Mouse (Mus musculus) stomach, postnatal 0 days (tissue): Measurements from ENCODE around the gene Erbb4. TPM values are rescaled to one million over a fixed set of nuclear protein-coding genes. Genes with fewer than 3 reads are reported as not detected.

ENCODE experiments used
- ATAC-seq: fragments of 200-750 bp; cut with Nextera tagmentation; 2 replicates; pipeline ENCODE4 v1.8.0; 2017; ENCODE audit not compliant: low FRiP score, low TSS enrichment
- DNase-seq: peaks from one replicate; pipeline ENCODE4 v3.0.0-alpha.2; 2016; ENCODE audit warnings: low spot score
- H3K27ac ChIP-seq: fragments of 300-500 bp; sonication (generic); replicated peaks from 2 replicates; pipeline ENCODE4 v1.5.1; 2014; ENCODE audit warnings: mild to moderate bottlenecking, control low read depth
- H3K27me3 ChIP-seq: fragments of 300-500 bp; sonication (generic); 2 replicates; pipeline ENCODE4 v1.6.1; 2014; ENCODE audit warnings: low read length; ENCODE audit not compliant: control insufficient read depth, insufficient read depth
- H3K36me3 ChIP-seq: fragments of 300-500 bp; sonication (generic); 2 replicates; pipeline ENCODE4 v1.6.1; 2014; ENCODE audit warnings: low read length, mixed read lengths; ENCODE audit not compliant: control insufficient read depth, insufficient read depth
- H3K4me1 ChIP-seq: fragments of 300-500 bp; sonication (generic); replicated peaks from 2 replicates; pipeline ENCODE4 v1.6.1; 2014; ENCODE audit warnings: antibody characterized with exemption; ENCODE audit not compliant: control insufficient read depth, insufficient read depth
- H3K4me2 ChIP-seq: fragments of 300-500 bp; sonication (generic); replicated peaks from 2 replicates; pipeline ENCODE4 v1.6.1; 2014; ENCODE audit warnings: low read depth, mild to moderate bottlenecking, control low read depth, moderate library complexity
- H3K4me3 ChIP-seq: fragments of 300-500 bp; sonication (generic); 2 replicates; pipeline ENCODE4 v1.5.1; 2014; ENCODE audit warnings: low read depth, low read length, control low read depth
- H3K9ac ChIP-seq: fragments of 300-500 bp; sonication (generic); 2 replicates; pipeline ENCODE4 v1.6.1; 2014; ENCODE audit warnings: mild to moderate bottlenecking, low read length, control low read depth, mixed read lengths
- H3K9me3 ChIP-seq: fragments of 300-500 bp; sonication (generic); 2 replicates; pipeline ENCODE4 v1.6.1; 2016; ENCODE audit warnings: low read length; ENCODE audit not compliant: control insufficient read depth
- CTCF ChIP-seq: IDR thresholded peaks from 2 replicates; pipeline ENCODE4 v1.5.1; 2016; ENCODE audit warnings: antibody characterized with exemption, low read depth, mild to moderate bottlenecking, moderate library complexity
- EP300 ChIP-seq: optimal IDR thresholded peaks from 2 replicates; pipeline ENCODE3; 2016; ENCODE audit warnings: antibody characterized with exemption
- WGBS: fragments of 180-500 bp; shearing (Covaris S2); extraction: QIAGEN DNeasy Blood & Tissue Kit; methylation state at CpG from one replicate; pipeline ENCODE4 v1.1.7; 2014; 5-methylcytosine and 5-hydroxymethylcytosine counted together
- polyA plus RNA-seq: library from polyadenylated mRNA; unstranded; fragments of >200 nt; fragmentation: Nextera tagmentation; extraction: Ambion mirVana; gene quantifications from 2 replicates; pipeline ENCODE4 v1.2.1, GENCODE M21; 2015

Erbb4 gene
- polyA plus RNA-seq, 1 experiment from 2014 or later = not detected

- Histone ChIP-seq H3K4me2 (no peak overlapping the region), H3K27me3 (no peaks in the 10 kb centered on the region), H3K36me3 (no peaks in the 10 kb centered on the region), H3K9me3 (no peaks in the 10 kb centered on the region), H3K4me3 (no peak overlapping the region), H3K27ac (no peak overlapping the region), H3K9ac (no peak overlapping the region), H3K4me1 (no peaks in the 10 kb centered on the region)
- DNase-seq = no peak
- WGBS = 88% methylated on average over 4 of the region's 4 CpGs
- no peak for TF ChIP-seq EP300
- TF ChIP-seq CTCF = no peak
- ATAC-seq = no peak
Observed at GRCm38 (mm10) chr1:69048918-69049317, 58.9 kb downstream of the Erbb4 start.

- H3K36me3 ChIP-seq = no peaks in the 10 kb centered on the region
- H3K27ac ChIP-seq = no peak overlapping the region
- H3K4me3 ChIP-seq = no peak overlapping the region
- H3K9ac ChIP-seq = no peak overlapping the region
- H3K9me3 ChIP-seq = no peaks in the 10 kb centered on the region
- DNase-seq = no peak
- TF ChIP-seq EP300 = no peak
- TF ChIP-seq CTCF = no peak
- no peak for ATAC-seq
- no peaks in the 10 kb centered on the region for H3K27me3 ChIP-seq
- 80% methylated on average over 11 of the region's 11 CpGs for WGBS
- no peaks in the 10 kb centered on the region for H3K4me1 ChIP-seq
- H3K4me2 ChIP-seq = no peak overlapping the region
Observed at GRCm38 (mm10) chr1:69046228-69046978, 61.5 kb downstream of the Erbb4 start.

- no peaks in the 10 kb centered on the region for H3K4me1 ChIP-seq
- ATAC-seq (no peak), DNase-seq (no peak)
- no peaks in the 10 kb centered on the region for H3K27me3 ChIP-seq
- 77% methylated on average over 5 of the region's 5 CpGs for WGBS
- TF ChIP-seq EP300 (no peak), CTCF (no peak)
- no peak overlapping the region for H3K9ac ChIP-seq
- H3K27ac ChIP-seq = no peak overlapping the region
- H3K36me3 ChIP-seq = no peaks in the 10 kb centered on the region
- H3K4me3 ChIP-seq = no peak overlapping the region
- no peaks in the 10 kb centered on the region for H3K9me3 ChIP-seq
- no peak overlapping the region for H3K4me2 ChIP-seq
Observed at GRCm38 (mm10) chr1:69027816-69028215, 80.0 kb downstream of the Erbb4 start.

GRCm38 (mm10) chr1:69024858-69025257 is 83.0 kb downstream of the Erbb4 start:
- ATAC-seq (no peak), DNase-seq (no peak)
- Histone ChIP-seq H3K4me2 (no peak overlapping the region), H3K9me3 (no peaks in the 10 kb centered on the region), H3K36me3 (no peaks in the 10 kb centered on the region), H3K27me3 (no peaks in the 10 kb centered on the region), H3K4me3 (no peak overlapping the region), H3K4me1 (no peaks in the 10 kb centered on the region), H3K27ac (no peak overlapping the region), H3K9ac (no peak overlapping the region)
- WGBS = 36% methylated on average over 3 of the region's 3 CpGs
- TF ChIP-seq EP300 (no peak), CTCF (no peak)

GRCm38 (mm10) chr1:69023157-69023925 is 84.5 kb downstream of the Erbb4 start:
- ATAC-seq = no peak
- H3K36me3 ChIP-seq = no peaks in the 10 kb centered on the region
- no peak overlapping the region for H3K27ac ChIP-seq
- H3K4me2 ChIP-seq = no peak overlapping the region
- no peaks in the 10 kb centered on the region for H3K4me1 ChIP-seq
- no peaks in the 10 kb centered on the region for H3K27me3 ChIP-seq
- WGBS = 76% methylated on average over 4 of the region's 4 CpGs
- H3K9me3 ChIP-seq = no peaks in the 10 kb centered on the region
- no peak overlapping the region for H3K9ac ChIP-seq
- DNase-seq = no peak
- no peak overlapping the region for H3K4me3 ChIP-seq
- TF ChIP-seq CTCF (no peak), EP300 (no peak)

- Histone ChIP-seq H3K4me3 (no peak overlapping the region), H3K27ac (no peak overlapping the region), H3K4me1 (no peaks in the 10 kb centered on the region), H3K9ac (no peak overlapping the region), H3K36me3 (no peaks in the 10 kb centered on the region), H3K27me3 (no peaks in the 10 kb centered on the region), H3K4me2 (no peak overlapping the region), H3K9me3 (no peaks in the 10 kb centered on the region)
- TF ChIP-seq EP300 (no peak), CTCF (no peak)
- 72% methylated on average over 5 of the region's 5 CpGs for WGBS
- DNase-seq = no peak
- no peak for ATAC-seq
Observed at GRCm38 (mm10) chr1:69009800-69010505, 97.9 kb downstream of the Erbb4 start.
